In the genomic region with DNA sequence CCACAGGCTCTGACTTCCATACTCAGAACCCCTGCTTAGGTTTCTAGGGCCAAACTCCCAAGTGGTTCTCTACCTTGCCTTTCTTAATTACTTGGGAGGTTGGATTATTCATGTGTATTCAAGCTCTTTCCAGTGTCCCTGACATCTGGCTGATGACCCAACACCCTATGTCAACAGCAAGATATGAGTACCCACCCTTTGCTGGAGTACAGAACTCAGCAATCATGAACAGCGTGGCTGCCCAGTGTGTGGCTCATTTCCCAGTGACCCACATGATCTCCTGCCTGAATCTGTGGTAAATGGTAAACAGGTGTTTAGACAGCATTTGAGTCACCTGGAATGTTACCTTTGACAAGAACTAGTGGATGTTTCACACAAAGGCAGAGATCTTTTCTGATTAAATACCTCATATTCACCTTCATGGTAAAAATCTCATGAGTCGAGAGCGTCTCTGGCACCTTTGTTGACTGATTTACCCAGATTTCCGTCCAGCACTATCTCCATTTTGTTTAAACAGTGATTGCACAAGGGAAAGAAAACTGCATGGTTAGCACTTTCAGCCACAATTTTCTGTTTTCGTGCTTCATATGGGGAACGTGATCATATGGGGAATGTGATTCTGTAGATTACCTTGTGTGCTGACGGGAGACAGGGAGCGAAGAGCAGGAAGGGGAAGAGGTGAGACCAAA, we compare ENCODE assay signal across 19 mouse cellular contexts. TPM values are rescaled to one million over a fixed set of nuclear protein-coding genes. Genes with fewer than 3 reads are reported as not detected.
DNase-seq lines count a peak whose midpoint lies in the region; ATAC-seq lines count a peak whose summit lies in the region.
"Had no signal": no experiment of that assay in that cellular context is flagged by ENCODE, and none has a peak within 500 bp of the region (broad histone marks: within the 10 kb centered on the region; RNA-seq: fewer than 3 reads in every experiment).

No protein-coding gene starts in this region.

- 64% methylated on average over 8 of the region's 8 CpGs for WGBS in liver, embryonic 15.5 days (ENCODE audit: insufficient replicate concordance)
- WGBS in embryonic facial prominence, embryonic 12.5 days: 63% methylated on average over 8 of the region's 8 CpGs
- WGBS in limb, embryonic 11.5 days: 78% methylated on average over 8 of the region's 8 CpGs

- H3K36me3 ChIP-seq in liver, embryonic 15.5 days (replicated peaks): no peaks in the 10 kb centered on the region
- H3K36me3 ChIP-seq in embryonic facial prominence, embryonic 12.5 days: no peaks in the 10 kb centered on the region
- H3K36me3 ChIP-seq in limb, embryonic 11.5 days (ENCODE audit: control insufficient read depth, insufficient read depth, low read length): no peaks in the 10 kb centered on the region
- H3K36me3 ChIP-seq: embryonic facial prominence, embryonic 13.5 days; forebrain, embryonic 15.5 days; heart, embryonic 15.5 days; hindbrain, embryonic 10.5 days had no signal

- peaks cover 4% of the 10 kb centered on the region; the same call in 1 of the 2 replicates for H3K4me1 ChIP-seq in liver, embryonic 15.5 days (replicated peaks)
- H3K4me1 ChIP-seq in embryonic facial prominence, embryonic 12.5 days: 0 out of 2 replicates have a peak, but pooled peaks cover 9% of the 10 kb centered on the region
- H3K4me1 ChIP-seq in limb, embryonic 11.5 days (ENCODE audit: control insufficient read depth, insufficient read depth, low read length): peaks cover 3% of the 10 kb centered on the region; the same call in 1 of the 2 replicates
- H3K4me1 ChIP-seq: forebrain, embryonic 15.5 days; heart, embryonic 15.5 days; hindbrain, embryonic 10.5 days had no signal

- H3K9ac ChIP-seq in liver, embryonic 15.5 days: no peak overlapping the region
- H3K9ac ChIP-seq in embryonic facial prominence, embryonic 12.5 days: no peak overlapping the region
- H3K9ac ChIP-seq in limb, embryonic 11.5 days (ENCODE audit: low read length): no peak overlapping the region
- H3K9ac ChIP-seq: embryonic facial prominence, embryonic 13.5 days; forebrain, embryonic 15.5 days; heart, embryonic 15.5 days had no signal

- no peak for DNase-seq in liver
- no peak for DNase-seq in limb, embryonic 11.5 days (ENCODE audit: low spot score)
- DNase-seq in yolk sac, embryonic 10.5 days (ENCODE audit: low spot score): peak; percentile 64
- DNase-seq in left cerebral cortex, postnatal 36 days (ENCODE audit: low spot score in 2 of 2): no peak
- DNase-seq in thymus, postnatal 25 days: no peak
- DNase-seq: adrenal gland, postnatal 10 days; cerebellum, adult 9-10 months; gastrocnemius, postnatal 25 days; kidney, adult 8-10 months; lung, adult 2 months; right cerebral cortex, postnatal 25 days had no signal

- no peak overlapping the region for H3K4me2 ChIP-seq in liver, embryonic 15.5 days
- no peak overlapping the region for H3K4me2 ChIP-seq in embryonic facial prominence, embryonic 12.5 days (replicated peaks)
- H3K4me2 ChIP-seq in limb, embryonic 11.5 days (ENCODE audit: low read depth, severe bottlenecking): no peak overlapping the region
- H3K4me2 ChIP-seq: embryonic facial prominence, embryonic 13.5 days; forebrain, embryonic 15.5 days; heart, embryonic 15.5 days had no signal

- H3K27me3 ChIP-seq in liver, embryonic 15.5 days: no peaks in the 10 kb centered on the region
- no peaks in the 10 kb centered on the region for H3K27me3 ChIP-seq in embryonic facial prominence, embryonic 12.5 days
- no peaks in the 10 kb centered on the region for H3K27me3 ChIP-seq in limb, embryonic 11.5 days (ENCODE audit: control insufficient read depth, insufficient read depth, low read length)
- H3K27me3 ChIP-seq: embryonic facial prominence, embryonic 13.5 days; forebrain, embryonic 15.5 days; heart, embryonic 15.5 days; Patski had no signal

- no peak overlapping the region for H3K27ac ChIP-seq in liver, embryonic 15.5 days (replicated peaks)
- H3K27ac ChIP-seq in embryonic facial prominence, embryonic 12.5 days: peak overlapping the region; percentile 30; the same call in 1 of the 2 replicates
- H3K27ac ChIP-seq in limb, embryonic 11.5 days (replicated peaks; ENCODE audit: low read depth, low read length): peak overlapping the region; percentile 42; the same call in 1 of the 2 replicates
- H3K27ac ChIP-seq: embryonic facial prominence, embryonic 13.5 days; forebrain, embryonic 15.5 days; heart, embryonic 15.5 days; hindbrain, embryonic 10.5 days; hindbrain, postnatal 0 days had no signal

- no peak overlapping the region for H3K4me3 ChIP-seq in liver, embryonic 15.5 days (replicated peaks)
- no peak overlapping the region for H3K4me3 ChIP-seq in embryonic facial prominence, embryonic 12.5 days
- no peak overlapping the region for H3K4me3 ChIP-seq in limb, embryonic 11.5 days (ENCODE audit: low read depth, low read length)
- H3K4me3 ChIP-seq: embryonic facial prominence, embryonic 13.5 days; forebrain, embryonic 15.5 days; heart, embryonic 15.5 days; hindbrain, embryonic 10.5 days had no signal

- H3K9me3 ChIP-seq in liver, embryonic 15.5 days (replicated peaks): no peaks in the 10 kb centered on the region
- no peaks in the 10 kb centered on the region for H3K9me3 ChIP-seq in embryonic facial prominence, embryonic 12.5 days
- no peaks in the 10 kb centered on the region; the same call in 1 of the 2 replicates for H3K9me3 ChIP-seq in limb, embryonic 11.5 days (ENCODE audit: control insufficient read depth, low read length)
- H3K9me3 ChIP-seq: embryonic facial prominence, embryonic 13.5 days; forebrain, embryonic 15.5 days; heart, embryonic 15.5 days had no signal

- ATAC-seq in liver, embryonic 15.5 days (ENCODE audit: insufficient read depth): peak; percentile 61
- ATAC-seq in embryonic facial prominence, embryonic 12.5 days (ENCODE audit: insufficient number of reproducible peaks, insufficient read depth, low FRiP score, low TSS enrichment): no peak
- ATAC-seq in limb, embryonic 11.5 days (ENCODE audit: insufficient number of reproducible peaks, low FRiP score, low TSS enrichment, low read depth): no peak
- ATAC-seq: forebrain, embryonic 15.5 days; hindbrain, postnatal 0 days; Patski had no signal

- intact Hi-C loops in left cerebral cortex, postnatal 36 days (cut with DNase I): no loop called here

RNA-seq across cellular contexts. Expression of gene Lrch1, which starts 15.2 kb away (rescaled TPM):
- 4.4 and 4.5 TPM in 2 replicates for polyA plus RNA-seq in liver, embryonic 15.5 days (2015; fragmentation: Nextera tagmentation; extraction: Ambion mirVana)
- 15.3 and 15.7 TPM in 2 replicates for polyA plus RNA-seq in embryonic facial prominence, embryonic 12.5 days (2016; fragmentation: Nextera tagmentation; extraction: Ambion mirVana)
- polyA plus RNA-seq in limb, embryonic 11.5 days (2014; fragmentation: Nextera tagmentation; extraction: Ambion mirVana): 11.3 and 12.9 TPM in 2 replicates
- total RNA-seq in left cerebral cortex, postnatal 36 days (2021): 10 to 100 TPM; 13.5 to 21.5 TPM

RNA-seq across cellular contexts. Expression of gene Rubcnl, which starts 53.0 kb away (rescaled TPM):
- polyA plus RNA-seq in liver, embryonic 15.5 days (2015; fragmentation: Nextera tagmentation; extraction: Ambion mirVana): 0.31 and 0.38 TPM in 2 replicates
- polyA plus RNA-seq in embryonic facial prominence, embryonic 12.5 days (2016; fragmentation: Nextera tagmentation; extraction: Ambion mirVana): 0.65 and 0.67 TPM in 2 replicates
- 0.77 and 0.79 TPM in 2 replicates for polyA plus RNA-seq in limb, embryonic 11.5 days (2014; fragmentation: Nextera tagmentation; extraction: Ambion mirVana)
- total RNA-seq in left cerebral cortex, postnatal 36 days (2021): 1 to 10 TPM; 1.2 to 1.8 TPM
